In the genomic region with DNA sequence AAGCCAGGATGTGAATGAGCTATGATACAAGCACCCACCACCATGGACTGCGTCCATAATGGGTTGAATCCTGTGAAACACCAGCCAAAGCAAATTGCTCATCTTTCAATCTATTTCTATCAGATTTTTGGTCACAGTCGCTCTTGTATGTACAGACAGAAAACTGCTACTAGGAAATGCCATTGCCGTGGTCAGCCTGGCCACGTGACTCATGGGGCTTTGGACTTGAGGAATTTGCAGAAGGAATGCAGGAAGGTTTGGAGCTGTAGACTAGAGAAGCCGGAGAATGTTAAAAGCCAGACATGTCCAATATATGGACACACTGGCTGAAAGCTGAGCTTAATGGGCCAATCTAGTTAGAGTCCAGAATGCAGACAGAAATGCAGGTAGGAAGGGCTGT, we compare ENCODE assay signal across 22 mouse cellular contexts. TPM values are rescaled to one million over a fixed set of nuclear protein-coding genes. Genes with fewer than 3 reads are reported as not detected.
DNase-seq lines count a peak whose midpoint lies in the region; ATAC-seq and TF ChIP-seq lines count a peak whose summit lies in the region.
"Had no signal": no experiment of that assay in that cellular context is flagged by ENCODE, and none has a peak within 500 bp of the region (broad histone marks: within the 10 kb centered on the region; RNA-seq: fewer than 3 reads in every experiment).

No protein-coding gene starts in this region.

- no peaks in the 10 kb centered on the region for H3K27me3 ChIP-seq in intestine, embryonic 14.5 days (replicated peaks; ENCODE audit: control insufficient read depth, insufficient read depth, low read length)
- H3K27me3 ChIP-seq in intestine, postnatal 0 days (replicated peaks; ENCODE audit: control insufficient read depth, insufficient read depth, low read length): no peaks in the 10 kb centered on the region
- H3K27me3 ChIP-seq in lung, postnatal 0 days (replicated peaks; ENCODE audit: insufficient read depth, low read length): no peaks in the 10 kb centered on the region
- H3K27me3 ChIP-seq: embryonic facial prominence, embryonic 15.5 days; hindbrain, embryonic 15.5 days had no signal

- no peak overlapping the region for H3K4me3 ChIP-seq in intestine, embryonic 14.5 days (ENCODE audit: low read depth, low read length)
- no peak overlapping the region for H3K4me3 ChIP-seq in intestine, postnatal 0 days (ENCODE audit: low read depth, low read length)
- H3K4me3 ChIP-seq in lung, postnatal 0 days (ENCODE audit: low read depth, low read length): no peak overlapping the region
- H3K4me3 ChIP-seq: embryonic facial prominence, embryonic 15.5 days; hindbrain, embryonic 15.5 days had no signal

- no peak for TF ChIP-seq EP300 in lung, postnatal 0 days (IDR thresholded peaks at IDR 0.05)

- no peak overlapping the region for H3K27ac ChIP-seq in intestine, embryonic 14.5 days (ENCODE audit: low read depth)
- H3K27ac ChIP-seq in intestine, postnatal 0 days (ENCODE audit: low read depth, low read length): no peak overlapping the region
- no peak overlapping the region for H3K27ac ChIP-seq in lung, postnatal 0 days (ENCODE audit: low read length)
- H3K27ac ChIP-seq: embryonic facial prominence, embryonic 15.5 days; hindbrain, embryonic 15.5 days had no signal

- TF ChIP-seq CTCF in intestine, postnatal 0 days (IDR thresholded peaks at IDR 0.05; ENCODE audit: low read depth): no peak
- no peak for TF ChIP-seq CTCF in lung, postnatal 0 days (IDR thresholded peaks at IDR 0.05)

- no peaks in the 10 kb centered on the region for H3K36me3 ChIP-seq in intestine, embryonic 14.5 days (ENCODE audit: control insufficient read depth, insufficient read depth, low read length)
- no peaks in the 10 kb centered on the region for H3K36me3 ChIP-seq in intestine, postnatal 0 days (ENCODE audit: control insufficient read depth, insufficient read depth)
- H3K36me3 ChIP-seq in lung, postnatal 0 days (ENCODE audit: insufficient read depth, low read length): no peaks in the 10 kb centered on the region
- H3K36me3 ChIP-seq: embryonic facial prominence, embryonic 15.5 days; hindbrain, embryonic 15.5 days had no signal

- no peak overlapping the region for H3K9ac ChIP-seq in intestine, embryonic 14.5 days (ENCODE audit: low read length)
- no peak overlapping the region for H3K9ac ChIP-seq in intestine, postnatal 0 days (ENCODE audit: low read depth, low read length)
- H3K9ac ChIP-seq in lung, postnatal 0 days (replicated peaks; ENCODE audit: low read depth): no peak overlapping the region
- H3K9ac ChIP-seq: embryonic facial prominence, embryonic 15.5 days; hindbrain, embryonic 15.5 days had no signal

- ATAC-seq in intestine, embryonic 14.5 days (replicated peaks; ENCODE audit: low FRiP score, low TSS enrichment, low read depth): no peak
- no peak for ATAC-seq in intestine, postnatal 0 days
- ATAC-seq in lung, postnatal 0 days: peak; percentile 26; the same call in 1 of the 2 replicates
- ATAC-seq: forebrain, embryonic 16.5 days had no signal

- WGBS in intestine, embryonic 14.5 days: 60% methylated on average over 5 of the region's 5 CpGs
- 64% methylated on average over 5 of the region's 5 CpGs for WGBS in intestine, postnatal 0 days
- 51% methylated on average over 5 of the region's 5 CpGs for WGBS in lung, postnatal 0 days

- DNase-seq in intestine, embryonic 14.5 days (ENCODE audit: low spot score): peak; percentile 49
- DNase-seq in lung, postnatal 0 days (ENCODE audit: low spot score): no peak
- DNase-seq in lung, postnatal 25 days (ENCODE audit: low spot score): no peak
- DNase-seq in NIH3T3 (ENCODE audit: low read depth): peak; percentile 28
- peak; percentile 19 for DNase-seq in yolk sac, embryonic 10.5 days (ENCODE audit: low spot score)
- DNase-seq in frontal cortex, postnatal 36 days (ENCODE audit: low spot score in 2 of 2): no peak
- DNase-seq in layer of hippocampus, adult 8-10 months (ENCODE audit: low spot score in 2 of 2): no peak
- DNase-seq: adrenal gland, adult 8-10 months; adrenal gland, postnatal 36 days; B cell, adult 2 months; cerebellum, adult 2 months; cerebellum, postnatal 10 days; gastrocnemius, postnatal 36 days; heart, adult 18-20 months; heart, postnatal 36 days; kidney, adult 18-20 months had no signal

- H3K4me2 ChIP-seq in intestine, embryonic 14.5 days (ENCODE audit: low read length): no peak overlapping the region
- no peak overlapping the region for H3K4me2 ChIP-seq in intestine, postnatal 0 days (replicated peaks; ENCODE audit: low read depth)
- H3K4me2 ChIP-seq in lung, postnatal 0 days (replicated peaks; ENCODE audit: low read depth, low read length): no peak overlapping the region
- H3K4me2 ChIP-seq: embryonic facial prominence, embryonic 15.5 days; heart, embryonic 11.5 days; hindbrain, embryonic 15.5 days had no signal

- H3K9me3 ChIP-seq in intestine, embryonic 14.5 days (ENCODE audit: control insufficient read depth, low read length): no peaks in the 10 kb centered on the region
- no peaks in the 10 kb centered on the region for H3K9me3 ChIP-seq in intestine, postnatal 0 days (ENCODE audit: control insufficient read depth)
- no peaks in the 10 kb centered on the region for H3K9me3 ChIP-seq in lung, postnatal 0 days (ENCODE audit: low read length)
- H3K9me3 ChIP-seq: embryonic facial prominence, embryonic 15.5 days; hindbrain, embryonic 15.5 days had no signal

- peaks cover 8% of the 10 kb centered on the region for H3K4me1 ChIP-seq in intestine, embryonic 14.5 days (replicated peaks; ENCODE audit: control insufficient read depth, insufficient read depth, low read length)
- no peaks in the 10 kb centered on the region for H3K4me1 ChIP-seq in intestine, postnatal 0 days (replicated peaks; ENCODE audit: control insufficient read depth, insufficient read depth, low read length)
- H3K4me1 ChIP-seq in lung, postnatal 0 days (ENCODE audit: insufficient read depth, low read depth, low read length): no peaks in the 10 kb centered on the region; the same call in 1 of the 2 replicates
- H3K4me1 ChIP-seq: embryonic facial prominence, embryonic 15.5 days; hindbrain, embryonic 15.5 days had no signal

RNA-seq across cellular contexts. Expression of a gene that starts 36.6 kb away (rescaled TPM):
- 55.6 and 59.1 TPM in 2 replicates for polyA plus RNA-seq in intestine, embryonic 14.5 days (2014; fragmentation: Nextera tagmentation; extraction: Ambion mirVana)
- polyA plus RNA-seq in intestine, postnatal 0 days (2015; fragmentation: Nextera tagmentation; extraction: Ambion mirVana): 20.5 and 20.9 TPM in 2 replicates
- 5.1 and 5.4 TPM in 2 replicates for polyA plus RNA-seq in lung, postnatal 0 days (2015; fragmentation: Nextera tagmentation; extraction: Ambion mirVana)
- total RNA-seq in layer of hippocampus, adult 8-10 months (2022): 1 to 10 TPM; 3.5 to 8.7 (median 5.0) TPM
- total RNA-seq: MEL had no signal

Comparison
In these comparisons a context has a peak if more than half of its experiments do, and no peak if none do; other contexts are left out.
1. DNase-seq: peak in intestine, embryonic 14.5 days (single experiment), NIH3T3 (single experiment) and yolk sac, embryonic 10.5 days (single experiment); none in lung, postnatal 0 days (single experiment), lung, postnatal 25 days (single experiment), frontal cortex, postnatal 36 days (0 of 2) and layer of hippocampus, adult 8-10 months (0 of 2).